Mouse (Mus musculus) heart, embryonic 10.5 days (tissue): Measurements from ENCODE around the gene Gm42674. TPM values are rescaled to one million over a fixed set of nuclear protein-coding genes. Genes with fewer than 3 reads are reported as not detected.

ENCODE experiments used
- DNase-seq: peaks from one replicate; pipeline ENCODE4 v3.0.0-alpha.2; 2017; ENCODE audit warnings: low spot score
- H3K27ac ChIP-seq: fragments of 300-500 bp; sonication (generic); 2 replicates; pipeline ENCODE4 v1.5.1; 2016; ENCODE audit warnings: mild to moderate bottlenecking
- H3K27me3 ChIP-seq: fragments of 300-500 bp; sonication (generic); 2 replicates; pipeline ENCODE4 v1.6.1; 2016; ENCODE audit warnings: mild to moderate bottlenecking; ENCODE audit not compliant: poor library complexity, insufficient read depth, severe bottlenecking
- H3K36me3 ChIP-seq: fragments of 300-500 bp; sonication (generic); 2 replicates; pipeline ENCODE4 v1.6.1; 2016; ENCODE audit warnings: mild to moderate bottlenecking, moderate library complexity
- H3K4me1 ChIP-seq: fragments of 300-500 bp; sonication (generic); 2 replicates; pipeline ENCODE4 v1.6.1; 2016; ENCODE audit warnings: mild to moderate bottlenecking
- H3K4me3 ChIP-seq: fragments of 300-500 bp; sonication (generic); 2 replicates; pipeline ENCODE4 v1.5.1; 2016; ENCODE audit warnings: mild to moderate bottlenecking, moderate library complexity
- H3K9me3 ChIP-seq: fragments of 300-500 bp; sonication (generic); 2 replicates; pipeline ENCODE4 v1.6.1; 2016; ENCODE audit warnings: mild to moderate bottlenecking, moderate library complexity
- WGBS: fragments of 180-500 bp; shearing (Covaris S2); methylation state at CpG from one replicate; pipeline ENCODE4 v1.1.7; 2016; 5-methylcytosine and 5-hydroxymethylcytosine counted together
- polyA plus RNA-seq: library from polyadenylated mRNA; unstranded; fragments of >200 nt; fragmentation: Nextera tagmentation; extraction: Ambion mirVana; gene quantifications from 2 replicates; pipeline ENCODE4 v1.2.1, GENCODE M21; 2016

Gm42674 gene
- polyA plus RNA-seq = not detected in 2 replicates

DNA sequence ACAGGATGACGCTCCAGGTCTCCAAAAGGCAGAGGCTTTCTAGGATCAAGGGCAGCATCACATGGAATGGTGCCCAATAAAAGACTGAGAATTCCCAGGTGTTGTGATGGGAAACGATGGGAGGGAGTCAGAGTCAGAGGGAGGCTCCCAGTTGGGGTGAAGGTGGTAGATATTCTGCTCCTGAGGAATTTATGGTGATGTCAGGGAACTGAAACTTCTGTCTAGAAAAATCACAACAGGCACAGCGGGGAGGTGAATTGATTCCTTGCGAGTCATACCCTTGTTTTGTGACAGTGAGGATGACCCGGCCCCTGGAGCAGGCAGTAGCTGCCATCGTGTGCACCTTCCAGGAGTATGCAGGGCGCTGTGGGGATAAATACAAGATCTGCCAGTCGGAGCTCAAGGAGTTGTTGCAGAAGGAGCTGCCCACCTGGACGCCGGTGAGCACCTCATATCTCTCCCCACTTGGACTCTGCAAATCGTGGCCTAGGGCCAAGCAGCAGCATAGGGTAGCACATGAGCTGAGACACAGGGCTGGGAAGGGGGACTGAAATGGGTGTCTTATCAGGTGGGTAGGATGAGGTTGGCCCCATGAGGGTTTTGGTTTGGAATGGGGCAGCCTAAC lies at the start of gene Gm42674:
TSS of gene Gm42674 (plus strand) at position 419 of the 625 bp plus-strand sequence.
- DNase-seq = peak; percentile 71
- H3K9me3 ChIP-seq = no peaks in the 10 kb centered on the region
- H3K36me3 ChIP-seq = no peaks in the 10 kb centered on the region
- H3K4me3 ChIP-seq = no peak within 1 kb of the TSS
- WGBS = 75% methylated on average over 11 of the region's 11 CpGs
- H3K27me3 ChIP-seq = no peaks in the 10 kb centered on the region
- H3K27ac ChIP-seq = 0 out of 2 replicates have a peak within 1 kb of the TSS, but pooled peaks have one; percentile 4
- H3K4me1 ChIP-seq = 0 out of 2 replicates have a peak, but pooled peaks cover 15% of the 10 kb centered on the region

DNA sequence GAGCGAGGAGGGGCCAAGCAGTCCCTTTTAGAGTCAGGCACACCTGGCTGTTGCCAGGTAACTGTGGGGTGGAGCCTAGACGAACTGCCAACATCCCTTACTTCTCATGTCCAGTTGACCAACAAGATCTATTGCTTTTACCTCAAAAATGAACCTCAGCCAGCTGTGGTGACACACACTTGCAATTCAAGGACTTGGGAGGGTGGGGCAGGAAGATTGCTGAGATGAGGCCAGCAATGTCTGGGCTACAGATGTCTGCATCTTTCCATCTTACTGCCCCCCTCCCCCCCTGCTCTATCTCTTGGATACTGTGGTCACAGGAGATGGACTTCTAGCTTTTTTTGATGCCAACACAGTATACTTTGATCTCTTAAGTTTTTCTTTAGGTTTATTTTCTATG lies 49.5 kb upstream of the Gm42674 start:
- DNase-seq = peak; percentile 50
- peaks cover 7% of the 10 kb centered on the region; the same call in 1 of the 2 replicates for H3K4me1 ChIP-seq
- no peaks in the 10 kb centered on the region for H3K27me3 ChIP-seq
- H3K27ac ChIP-seq = no peak overlapping the region
- no peaks in the 10 kb centered on the region for H3K36me3 ChIP-seq
- WGBS = 68% methylated on average over 2 of the region's 2 CpGs
- H3K4me3 ChIP-seq = no peak overlapping the region
- H3K9me3 ChIP-seq = no peaks in the 10 kb centered on the region

DNA sequence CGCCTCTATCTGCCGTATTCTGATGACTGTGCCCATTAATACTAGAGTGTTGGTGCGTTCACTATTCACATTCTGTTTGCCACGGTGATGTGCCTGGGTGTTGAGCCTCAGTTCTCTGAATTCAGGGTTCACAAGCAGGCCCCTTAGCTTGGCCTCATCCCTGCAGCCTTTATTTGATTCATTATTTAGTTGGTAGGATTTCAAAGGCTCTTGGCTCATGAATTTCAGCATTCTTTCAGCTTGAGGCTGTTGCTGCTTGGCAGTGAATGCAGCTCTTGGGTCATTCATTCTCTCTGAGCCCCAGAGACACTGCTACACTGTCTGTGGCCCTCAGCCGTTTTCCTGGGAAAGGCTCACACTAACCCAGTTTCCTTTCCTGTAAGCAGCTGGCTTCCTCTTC lies 45.8 kb upstream of the Gm42674 start:
- Histone ChIP-seq H3K9me3 (no peaks in the 10 kb centered on the region), H3K4me1 (no peaks in the 10 kb centered on the region), H3K27ac (no peak overlapping the region), H3K36me3 (no peaks in the 10 kb centered on the region), H3K27me3 (no peaks in the 10 kb centered on the region), H3K4me3 (no peak overlapping the region)
- DNase-seq = peak; percentile 31
- 64% methylated on average over 5 of the region's 5 CpGs for WGBS

DNA sequence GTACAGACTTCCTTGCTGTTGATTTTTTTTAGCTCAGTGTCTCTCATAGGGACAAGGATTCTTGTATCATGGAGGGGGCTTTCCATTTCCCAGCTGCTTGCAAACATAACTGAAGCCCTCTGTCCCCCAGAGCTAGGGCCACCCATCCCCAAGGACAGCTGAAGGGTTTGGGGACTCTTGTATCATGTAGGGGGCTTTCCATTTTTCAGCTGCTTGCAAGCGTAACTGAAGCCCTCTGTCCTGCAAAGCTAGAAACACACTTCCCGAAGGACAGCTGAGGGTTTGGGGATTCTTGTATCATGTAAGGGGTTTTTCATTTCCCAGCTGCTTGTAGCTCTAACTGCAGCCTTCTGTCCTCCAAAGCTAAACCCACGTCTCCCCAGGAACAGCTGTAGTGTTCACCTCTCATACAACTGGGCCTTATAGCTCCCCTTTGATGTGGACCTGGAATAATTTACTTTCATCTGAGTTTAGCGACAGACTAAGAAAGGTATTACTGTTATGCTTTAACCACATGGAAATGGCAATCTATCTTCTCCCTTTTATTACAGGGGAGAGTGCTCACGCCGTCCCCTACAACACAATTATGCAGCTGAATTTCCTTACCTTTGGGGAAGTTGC lies 41.6 kb upstream of the Gm42674 start, which contains the start of gene S100a3:
TSS of gene S100a3 (plus strand) at position 571 of the 621 bp plus-strand sequence.
- no peak within 1 kb of the TSS for H3K27ac ChIP-seq
- 79% methylated on average over 6 of the region's 6 CpGs for WGBS
- H3K4me1 ChIP-seq = no peaks in the 10 kb centered on the region
- H3K4me3 ChIP-seq = no peak within 1 kb of the TSS
- no peaks in the 10 kb centered on the region for H3K9me3 ChIP-seq
- no peak for DNase-seq
- H3K27me3 ChIP-seq = no peaks in the 10 kb centered on the region
- H3K36me3 ChIP-seq = no peaks in the 10 kb centered on the region

DNA sequence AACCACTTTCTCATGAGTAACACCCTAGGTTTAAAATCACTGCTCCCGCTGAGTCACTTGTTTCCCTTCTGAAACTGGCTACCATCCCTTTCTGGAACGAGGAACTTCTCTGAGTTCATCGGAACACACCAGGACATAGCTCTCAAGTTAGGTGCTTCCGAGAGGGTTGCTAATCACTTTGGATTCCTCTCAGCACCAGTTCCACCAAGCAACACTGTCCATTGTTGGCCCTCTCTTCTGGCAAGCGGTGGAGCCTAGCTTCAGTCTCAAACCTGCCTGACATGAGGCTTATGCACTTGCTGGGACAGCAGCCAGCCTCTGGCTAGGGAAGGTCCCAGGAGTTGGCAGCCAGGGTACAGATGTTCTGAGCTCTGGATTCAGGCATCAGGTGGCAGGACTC lies 27.0 kb upstream of the Gm42674 start:
- no peak for DNase-seq
- whole genome bisulfite sequencing = 73% methylated on average over 5 of the region's 5 CpGs
- H3K4me3 ChIP-seq = no peak overlapping the region

DNA sequence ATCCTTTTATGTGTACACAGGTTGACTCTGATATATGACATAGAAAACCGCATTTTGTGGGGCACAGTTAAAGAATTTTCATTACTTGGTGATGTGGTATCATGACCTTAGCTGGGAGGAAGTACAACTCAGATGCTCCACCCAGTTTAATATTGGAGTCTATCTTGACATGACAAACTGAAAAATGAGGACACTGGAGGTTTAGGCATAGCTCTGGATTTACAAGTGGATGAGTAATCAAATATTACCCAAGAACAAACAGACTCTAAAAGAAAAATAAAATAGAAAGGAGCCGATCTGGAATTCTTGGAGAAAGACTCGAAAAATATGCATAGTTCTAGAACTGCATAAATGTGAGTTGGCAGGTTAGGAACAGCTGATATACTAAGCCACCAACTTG lies 26.4 kb upstream of the Gm42674 start:
- WGBS = 82% methylated on average over 3 of the region's 3 CpGs

More for the DNA sequence above, 27.0 kb upstream of the Gm42674 start:
- Histone ChIP-seq H3K36me3 (no peaks in the 10 kb centered on the region), H3K27ac (no peak overlapping the region), H3K4me1 (no peaks in the 10 kb centered on the region; the same call in 1 of the 2 replicates), H3K27me3 (no peaks in the 10 kb centered on the region), H3K9me3 (no peaks in the 10 kb centered on the region)

DNA sequence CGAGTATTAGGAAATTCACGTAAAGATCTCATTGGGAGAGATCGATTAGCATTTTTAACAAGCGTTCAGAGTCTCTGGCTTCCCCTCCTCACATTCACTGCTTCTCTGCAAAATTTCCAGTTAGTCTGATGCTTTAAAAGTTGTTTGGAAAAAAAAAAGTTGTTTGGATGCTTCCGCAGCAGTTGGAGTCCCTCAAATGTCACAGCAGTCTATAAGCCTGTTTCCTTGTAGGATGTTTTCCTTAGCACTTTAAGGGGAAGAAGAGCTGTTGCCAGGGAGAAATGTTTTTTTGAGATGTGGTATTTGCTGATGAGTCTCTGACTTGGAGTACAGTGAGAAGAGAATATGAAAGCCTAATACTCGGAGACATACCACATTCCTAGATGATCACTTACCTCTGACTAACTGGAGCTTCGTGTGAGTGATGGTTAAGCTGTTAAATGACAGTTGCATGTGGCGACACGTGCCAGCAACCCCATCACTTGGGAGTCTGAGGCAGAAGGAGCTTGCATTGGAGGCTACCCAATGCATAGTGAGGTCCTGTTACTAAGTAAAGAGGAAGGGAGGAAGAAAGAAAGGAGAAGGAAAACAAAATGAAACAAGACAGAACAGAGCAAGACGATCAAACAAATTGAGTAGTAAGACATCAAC lies 25.2 kb upstream of the Gm42674 start:
- DNase-seq = no peak
- H3K27me3 ChIP-seq = no peaks in the 10 kb centered on the region
- H3K9me3 ChIP-seq = no peaks in the 10 kb centered on the region
- no peak overlapping the region for H3K27ac ChIP-seq
- H3K4me1 ChIP-seq = no peaks in the 10 kb centered on the region; the same call in 1 of the 2 replicates
- 73% methylated on average over 10 of the region's 10 CpGs for WGBS
- no peaks in the 10 kb centered on the region for H3K36me3 ChIP-seq
- H3K4me3 ChIP-seq = no peak overlapping the region

More for the DNA sequence above, 26.4 kb upstream of the Gm42674 start:
- H3K9me3 ChIP-seq = no peaks in the 10 kb centered on the region
- DNase-seq = no peak
- no peak overlapping the region for H3K4me3 ChIP-seq
- no peaks in the 10 kb centered on the region for H3K27me3 ChIP-seq
- H3K4me1 ChIP-seq = no peaks in the 10 kb centered on the region; the same call in 1 of the 2 replicates
- H3K27ac ChIP-seq = no peak overlapping the region
- H3K36me3 ChIP-seq = no peaks in the 10 kb centered on the region

DNA sequence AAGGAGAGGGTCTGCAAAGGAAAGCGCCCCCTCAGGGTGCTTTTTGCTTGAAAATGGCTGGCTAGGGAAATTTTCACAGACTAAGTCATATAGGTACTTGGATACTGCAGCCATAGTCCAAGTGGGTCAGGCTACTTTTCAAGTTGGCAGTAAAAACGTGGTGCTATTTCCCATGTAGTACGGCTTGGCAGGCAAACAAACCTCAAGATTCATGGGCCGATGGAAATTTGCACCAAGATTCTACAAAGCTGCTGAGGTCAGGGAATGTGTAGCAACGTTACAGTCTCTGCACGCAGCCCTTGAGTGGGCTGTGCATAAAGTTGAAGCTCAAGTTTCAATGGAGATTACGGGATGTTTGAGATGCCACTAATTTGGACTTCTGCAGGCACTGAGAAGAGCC lies 22.3 kb upstream of the Gm42674 start:
- Histone ChIP-seq H3K4me3 (no peak overlapping the region), H3K27ac (no peak overlapping the region), H3K9me3 (no peaks in the 10 kb centered on the region), H3K36me3 (no peaks in the 10 kb centered on the region), H3K27me3 (no peaks in the 10 kb centered on the region), H3K4me1 (peaks cover 10% of the 10 kb centered on the region)
- no peak for DNase-seq
- WGBS = 60% methylated on average over 7 of the region's 7 CpGs

DNA sequence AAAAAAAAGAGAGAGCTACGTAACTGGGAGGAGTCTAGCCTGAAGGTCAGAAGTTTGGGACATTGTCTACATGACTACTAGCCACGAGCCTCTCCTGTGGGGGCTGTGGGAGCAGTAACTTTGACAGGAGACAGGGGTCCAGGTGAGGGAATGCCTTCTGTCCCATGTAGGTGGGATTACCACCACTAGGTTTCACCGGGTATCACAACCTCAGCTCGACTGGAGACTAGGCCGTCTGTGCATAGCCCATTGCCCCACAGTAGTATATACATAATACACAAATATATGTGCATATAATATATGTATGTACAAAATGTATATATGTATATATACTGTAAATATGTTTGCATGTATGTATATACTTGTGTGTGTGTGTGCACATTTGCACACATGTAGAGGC lies 20.6 kb upstream of the Gm42674 start:
- no peaks in the 10 kb centered on the region for H3K9me3 ChIP-seq
- WGBS = 92% methylated on average over 5 of the region's 5 CpGs
- no peak overlapping the region for H3K27ac ChIP-seq
- no peak for DNase-seq
- no peaks in the 10 kb centered on the region for H3K27me3 ChIP-seq
- H3K36me3 ChIP-seq = no peaks in the 10 kb centered on the region
- H3K4me3 ChIP-seq = no peak overlapping the region
- H3K4me1 ChIP-seq = peaks cover 10% of the 10 kb centered on the region

DNA sequence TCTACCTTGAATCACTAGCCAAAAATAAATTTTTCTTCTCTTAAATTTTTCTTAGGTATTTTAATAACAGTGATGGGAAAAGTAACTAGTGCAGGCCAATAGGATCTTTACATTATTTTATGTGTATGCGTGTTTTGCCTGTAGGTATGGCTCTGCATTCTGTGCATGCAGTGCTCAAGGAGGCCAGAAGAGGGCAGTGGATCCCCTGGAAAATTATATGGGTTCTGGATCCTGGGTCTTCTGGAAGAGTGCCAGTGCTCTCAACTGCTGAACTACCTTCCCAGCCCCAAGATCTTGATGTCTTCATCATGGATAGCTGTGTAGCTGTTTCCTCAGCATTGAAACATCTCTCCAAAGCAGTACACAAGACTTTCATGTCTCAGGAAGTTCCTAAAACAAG lies 19.5 kb upstream of the Gm42674 start:
- WGBS = 98% methylated on average over 1 of the region's 1 CpGs
- Histone ChIP-seq H3K4me3 (no peak overlapping the region), H3K4me1 (peaks cover 15% of the 10 kb centered on the region), H3K27ac (no peak overlapping the region), H3K27me3 (no peaks in the 10 kb centered on the region), H3K36me3 (no peaks in the 10 kb centered on the region), H3K9me3 (no peaks in the 10 kb centered on the region)
- no peak for DNase-seq

DNA sequence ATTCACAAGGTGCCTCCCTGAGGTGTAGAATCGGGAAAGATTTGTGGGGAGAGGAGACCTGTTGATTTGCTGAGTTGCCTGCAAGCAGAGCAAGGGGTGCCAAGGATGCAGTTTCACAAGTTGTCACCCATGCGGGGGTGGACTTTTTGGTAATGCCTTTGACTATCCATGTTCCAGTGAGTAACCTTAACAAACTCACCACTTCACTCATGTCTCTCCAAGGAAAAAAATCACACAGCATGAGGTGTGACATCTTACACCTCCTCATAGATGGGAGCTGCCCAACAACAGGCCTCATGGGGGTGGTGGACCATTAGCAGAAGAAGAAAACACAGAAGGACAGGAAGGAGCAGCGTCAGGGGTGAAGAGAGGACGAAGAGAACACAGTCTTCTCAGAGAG lies 19.1 kb upstream of the Gm42674 start:
- DNase-seq = no peak
- Histone ChIP-seq H3K27ac (no peak overlapping the region), H3K4me1 (peaks cover 17% of the 10 kb centered on the region), H3K4me3 (no peak overlapping the region), H3K27me3 (no peaks in the 10 kb centered on the region), H3K9me3 (no peaks in the 10 kb centered on the region), H3K36me3 (no peaks in the 10 kb centered on the region)
- WGBS = 80% methylated on average over 4 of the region's 4 CpGs

DNA sequence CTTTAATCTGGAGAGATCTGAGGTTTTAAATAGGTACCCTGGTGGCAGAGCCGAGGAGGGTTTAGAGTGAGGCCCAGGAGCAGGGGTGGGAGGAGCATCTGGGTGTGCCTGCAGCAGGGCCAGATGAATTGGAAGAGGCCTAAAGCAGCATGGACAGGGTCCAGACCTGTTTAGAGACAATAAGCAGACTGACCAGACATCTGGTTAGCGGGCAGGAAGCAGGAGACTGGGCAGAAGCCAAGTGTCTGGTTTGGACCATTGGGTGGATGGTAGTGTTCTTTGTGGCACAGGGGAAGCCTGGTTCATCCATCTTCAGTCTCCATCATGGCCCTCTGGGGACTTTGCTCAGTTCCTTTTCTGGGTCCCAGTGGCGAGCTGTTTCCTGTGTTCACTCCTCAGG lies 17.8 kb upstream of the Gm42674 start:
- DNase-seq = no peak
- H3K27me3 ChIP-seq = no peaks in the 10 kb centered on the region
- 40% methylated on average over 3 of the region's 3 CpGs for WGBS
- peaks cover 17% of the 10 kb centered on the region for H3K4me1 ChIP-seq
- no peak overlapping the region for H3K4me3 ChIP-seq
- H3K36me3 ChIP-seq = no peaks in the 10 kb centered on the region
- no peak overlapping the region for H3K27ac ChIP-seq
- no peaks in the 10 kb centered on the region for H3K9me3 ChIP-seq

DNA sequence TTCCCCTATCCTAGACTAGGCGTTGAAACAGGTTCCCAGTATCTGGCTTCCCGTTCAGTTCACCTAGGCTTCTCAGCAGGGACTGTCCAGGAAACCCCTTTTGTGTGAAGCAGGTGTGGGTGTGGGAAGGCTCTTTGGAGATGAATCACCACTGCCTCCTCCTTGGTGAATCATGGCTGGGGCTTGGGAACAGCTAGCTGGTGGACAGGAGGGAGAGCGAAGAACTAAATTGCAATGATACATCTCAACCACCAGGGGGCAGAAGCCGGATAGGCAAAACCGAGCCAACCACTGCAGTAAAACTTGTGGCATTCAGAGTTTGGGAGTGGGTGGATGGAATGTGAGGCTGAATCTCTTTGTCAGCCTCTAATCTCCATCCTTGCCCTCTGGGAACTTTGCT lies 16.1 kb upstream of the Gm42674 start:
- H3K36me3 ChIP-seq = no peaks in the 10 kb centered on the region
- peaks cover 17% of the 10 kb centered on the region; the same call in 1 of the 2 replicates for H3K4me1 ChIP-seq
- WGBS = 28% methylated on average over 5 of the region's 5 CpGs
- H3K27me3 ChIP-seq = no peaks in the 10 kb centered on the region
- H3K27ac ChIP-seq = no peak overlapping the region
- no peak overlapping the region for H3K4me3 ChIP-seq
- H3K9me3 ChIP-seq = no peaks in the 10 kb centered on the region
- DNase-seq = peak; percentile 88
